Mouse (Mus musculus): ENCODE data around the gene Plce1. TPM values are rescaled to one million over a fixed set of nuclear protein-coding genes. Genes with fewer than 3 reads are reported as not detected.

Gene Plce1
- total and polyA plus RNA-seq, 3 experiments: not detected

DNA sequence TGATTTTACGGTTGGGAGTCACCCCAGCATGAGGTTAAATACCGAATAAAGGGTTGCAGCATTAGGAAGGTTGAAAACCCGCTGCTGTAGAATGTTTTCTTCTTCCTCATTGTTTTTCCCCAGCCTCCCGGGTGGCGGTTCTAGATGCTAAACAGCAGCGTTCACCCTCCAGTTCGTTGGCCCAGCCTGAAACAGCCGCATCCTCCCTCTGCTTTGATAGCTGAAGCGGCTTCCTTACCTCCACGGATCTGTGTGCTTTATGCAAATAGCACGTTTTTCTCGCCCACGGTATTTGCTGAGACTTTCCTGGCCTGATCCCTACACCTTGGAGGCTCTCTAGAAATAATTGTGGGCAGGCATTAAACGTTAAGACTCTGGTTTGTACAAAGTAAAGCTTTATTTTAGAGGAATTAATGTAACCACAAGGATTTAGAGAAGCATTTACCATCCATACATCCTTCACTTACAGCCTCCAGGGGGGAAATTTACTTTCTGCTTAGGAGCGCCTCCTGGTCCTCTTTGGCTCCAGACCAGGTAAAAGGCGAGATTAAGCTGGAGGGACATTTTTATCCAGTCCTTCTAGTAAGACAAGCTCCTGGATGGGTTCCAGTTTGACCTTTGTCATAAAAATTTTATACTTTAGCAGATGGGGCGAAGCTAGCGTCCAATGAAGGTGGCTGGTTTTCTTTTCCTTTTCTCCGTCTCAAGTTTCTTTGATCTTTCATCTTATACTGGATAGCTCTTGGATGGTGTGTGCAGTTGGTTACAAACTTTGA lies 1.7 kb downstream of the Plce1 start:
- H3K27ac ChIP-seq (ENCODE audit: control insufficient read depth, low read depth, low read length): no peak overlapping the region
- TF ChIP-seq ZKSCAN1 (IDR thresholded peaks at IDR 0.05; ENCODE audit: low read depth, low read length) (no peak), MYB (IDR thresholded peaks at IDR 0.05; ENCODE audit: low read depth, low read length) (no peak), JUND (IDR thresholded peaks at IDR 0.05; ENCODE audit: low read depth, low read length) (no peak), POLR2AphosphoS2 (IDR thresholded peaks at IDR 0.05; ENCODE audit: low read length) (no peak), ETS1 (IDR thresholded peaks at IDR 0.05; ENCODE audit: low read depth, low read length) (no peak), RAD21 (IDR thresholded peaks at IDR 0.05; ENCODE audit: low read depth, low read length) (no peak), GABPA (IDR thresholded peaks at IDR 0.05; ENCODE audit: low read depth, low read length) (no peak), MAFK (IDR thresholded peaks at IDR 0.05; ENCODE audit: borderline replicate concordance, low read depth, low read length) (no peak), TAL1 (IDR thresholded peaks at IDR 0.05; ENCODE audit: low read length) (no peak), TBP (IDR thresholded peaks at IDR 0.05; ENCODE audit: low read depth, low read length) (no peak), ELF1 (IDR thresholded peaks at IDR 0.05; ENCODE audit: low read depth, low read length) (no peak), MXI1 (IDR thresholded peaks at IDR 0.05; ENCODE audit: low read depth, low read length) (no peak), ZNF384 (IDR thresholded peaks at IDR 0.05; ENCODE audit: low read depth, low read length) (no peak), USF2 (IDR thresholded peaks at IDR 0.05; ENCODE audit: borderline replicate concordance in 1 of 2, insufficient read depth in 1 of 2, low read depth in 1 of 2, low read length in 2 of 2) (no peak), SMC3 (IDR thresholded peaks at IDR 0.05; ENCODE audit: low read depth, low read length) (no peak)
- H3K27me3 ChIP-seq (ENCODE audit: control insufficient read depth in 1 of 2, insufficient read depth in 2 of 2, low read length in 2 of 2): no peaks in the 10 kb centered on the region
- no peaks in the 10 kb centered on the region for H3K9me3 ChIP-seq (replicated peaks; ENCODE audit: insufficient read depth, low read length)
- no peaks in the 10 kb centered on the region for H3K79me2 ChIP-seq (ENCODE audit: control insufficient read depth, insufficient read depth, low read length, poor library complexity)
- H3K36me3 ChIP-seq (ENCODE audit: control insufficient read depth in 1 of 2, insufficient read depth in 2 of 2, low read length in 2 of 2): no peaks in the 10 kb centered on the region
- H3K4me3 ChIP-seq (ENCODE audit: control insufficient read depth in 1 of 2, insufficient read depth in 1 of 2, low read depth in 2 of 2, low read length in 2 of 2): no peak overlapping the region
- no peak for DNase-seq (ENCODE audit: low read depth, low spot score)
- H3K9ac ChIP-seq (ENCODE audit: control insufficient read depth, low read depth, low read length, poor library complexity, severe bottlenecking): no peak overlapping the region
- no peaks in the 10 kb centered on the region for H3K4me1 ChIP-seq (ENCODE audit: control insufficient read depth in 1 of 2, insufficient read depth in 2 of 2, low read length in 2 of 2)

DNA sequence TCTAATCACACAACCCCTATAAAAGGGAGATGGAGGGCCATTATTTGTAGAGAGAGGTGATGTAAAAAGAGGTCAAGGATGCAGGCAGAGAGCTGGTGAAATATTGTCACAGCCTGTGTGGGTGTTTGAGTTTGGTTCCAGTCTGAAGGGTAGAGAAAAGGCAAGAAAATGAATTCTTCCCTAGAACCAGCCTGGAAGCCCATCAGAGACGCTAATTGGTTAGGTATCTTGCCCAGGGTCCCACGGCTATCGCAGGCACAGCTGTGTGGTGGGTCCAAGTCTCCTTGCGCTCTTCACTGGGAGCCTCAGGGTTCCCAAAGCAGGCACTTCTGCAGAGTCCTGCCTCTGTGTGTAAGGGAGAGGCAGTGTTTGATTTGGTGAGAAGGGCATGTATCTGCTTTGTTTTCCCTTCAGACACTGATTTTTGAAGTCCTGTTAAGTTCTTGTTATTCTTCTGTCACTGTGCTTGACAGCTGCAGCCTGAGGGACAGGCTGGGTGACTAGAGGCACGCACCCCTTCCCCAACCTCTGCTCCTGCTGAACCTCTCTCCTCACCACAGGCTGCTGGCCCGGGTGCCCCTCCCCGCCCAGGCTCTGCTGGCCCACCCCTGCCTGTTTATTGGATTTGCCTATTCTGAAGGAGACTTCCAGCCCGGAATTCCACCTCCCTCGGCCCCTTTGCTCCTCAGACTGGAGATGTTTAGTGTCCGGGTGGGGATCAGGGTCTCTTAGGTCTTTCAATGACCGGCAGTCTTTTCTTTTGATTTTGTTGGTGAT lies 5.1 kb downstream of the Plce1 start:
- H3K9me3 ChIP-seq (replicated peaks; ENCODE audit: insufficient read depth, low read length): no peaks in the 10 kb centered on the region

More for the DNA sequence above, 5.1 kb downstream of the Plce1 start:
- DNase-seq (ENCODE audit: low read depth, low spot score): no peak
- H3K36me3 ChIP-seq (ENCODE audit: control insufficient read depth in 1 of 2, insufficient read depth in 2 of 2, low read length in 2 of 2): no peaks in the 10 kb centered on the region
- H3K4me3 ChIP-seq (ENCODE audit: control insufficient read depth in 1 of 2, insufficient read depth in 1 of 2, low read depth in 2 of 2, low read length in 2 of 2): no peak overlapping the region
- H3K4me1 ChIP-seq (ENCODE audit: control insufficient read depth in 1 of 2, insufficient read depth in 2 of 2, low read length in 2 of 2): no peaks in the 10 kb centered on the region
- H3K9ac ChIP-seq (ENCODE audit: control insufficient read depth, low read depth, low read length, poor library complexity, severe bottlenecking): no peak overlapping the region
- H3K79me2 ChIP-seq (ENCODE audit: control insufficient read depth, insufficient read depth, low read length, poor library complexity): no peaks in the 10 kb centered on the region
- H3K27ac ChIP-seq (ENCODE audit: control insufficient read depth, low read depth, low read length): no peak overlapping the region
- TF ChIP-seq POLR2AphosphoS2 (IDR thresholded peaks at IDR 0.05; ENCODE audit: low read length) (no peak), ELF1 (IDR thresholded peaks at IDR 0.05; ENCODE audit: low read depth, low read length) (no peak), CHD1 (IDR thresholded peaks at IDR 0.05; ENCODE audit: low read depth, low read length) (no peak), E2F4 (IDR thresholded peaks at IDR 0.05; ENCODE audit: borderline replicate concordance, low read depth, low read length) (no peak), RCOR1 (IDR thresholded peaks at IDR 0.05; ENCODE audit: low read depth, low read length) (no peak), UBTF (IDR thresholded peaks at IDR 0.05; ENCODE audit: borderline replicate concordance, insufficient read depth, low read depth, low read length) (no peak), ZC3H11A (IDR thresholded peaks at IDR 0.05; ENCODE audit: low read depth, low read length) (no peak), MAFK (IDR thresholded peaks at IDR 0.05; ENCODE audit: borderline replicate concordance, low read depth, low read length) (no peak), ZMIZ1 (IDR thresholded peaks at IDR 0.05; ENCODE audit: low read depth, low read length) (no peak), POLR2AphosphoS5 (IDR thresholded peaks at IDR 0.05; ENCODE audit: borderline replicate concordance, low read depth, low read length) (no peak), TAL1 (IDR thresholded peaks at IDR 0.05; ENCODE audit: low read length) (no peak), GATA1 (IDR thresholded peaks at IDR 0.05; ENCODE audit: low read depth, low read length) (no peak), MXI1 (IDR thresholded peaks at IDR 0.05; ENCODE audit: low read depth, low read length) (no peak), NELFE (IDR thresholded peaks at IDR 0.05; ENCODE audit: low read depth, low read length) (no peak), HCFC1 (IDR thresholded peaks at IDR 0.05; ENCODE audit: low read depth, low read length) (no peak), CTCF (IDR thresholded peaks at IDR 0.05 in 2 of 3, conservative IDR thresholded peaks at IDR 0.05 in 1 of 3; ENCODE audit: control insufficient read depth in 1 of 3, insufficient read depth in 1 of 3, low read depth in 2 of 3, low read length in 3 of 3, poor library complexity in 1 of 3, severe bottlenecking in 1 of 3) (no peak), MAZ (IDR thresholded peaks at IDR 0.05; ENCODE audit: low read depth, low read length) (no peak)
- no peaks in the 10 kb centered on the region for H3K27me3 ChIP-seq (ENCODE audit: control insufficient read depth in 1 of 2, insufficient read depth in 2 of 2, low read length in 2 of 2)
